Mouse (Mus musculus): ENCODE measurements at regions not wholly inside any gene's neighbourhood (a gene's known extent, or its start where the extent isn't known, plus 50 kb on each side); places are given as distances from the start of the nearest gene placed in this dataset.

DNA sequence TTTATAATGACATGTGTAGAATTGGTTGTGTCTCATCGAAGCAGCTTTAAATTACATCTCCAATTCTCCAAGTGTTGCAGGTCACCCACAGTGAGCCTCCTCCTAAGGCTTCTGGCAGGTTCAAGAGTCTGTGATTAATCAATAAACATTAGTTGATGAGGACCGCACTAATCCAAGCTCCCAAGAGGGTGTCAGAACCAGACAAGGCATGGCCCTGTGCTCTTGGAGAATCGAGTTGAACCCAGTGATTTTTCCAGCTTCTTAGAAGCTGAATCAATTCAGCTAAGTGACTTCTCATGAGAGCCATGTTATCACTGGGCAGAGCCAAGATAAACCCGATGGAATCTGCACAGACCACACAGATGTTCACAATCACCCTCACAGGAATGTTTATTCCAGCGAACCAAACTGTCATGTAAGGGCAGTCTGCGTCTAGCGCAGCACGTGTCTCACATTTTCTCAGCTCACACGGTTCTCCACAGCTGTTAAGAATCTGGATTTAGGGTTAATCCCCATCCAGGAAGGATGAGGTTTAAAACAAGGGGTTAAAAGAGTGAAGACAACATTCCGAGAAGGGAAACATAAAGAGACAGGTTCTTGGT, 76.4 kb upstream of the Cd93 start:
- peak overlapping the region; percentile 32; the same call in 1 of the 2 replicates for H3K27ac ChIP-seq
- intact Hi-C loops (cut with DNase I), result no loop called here
- DNase-seq, result no peak
- no peak for TF ChIP-seq CTCF (IDR thresholded peaks at IDR 0.05)
- no peak overlapping the region for H3K4me3 ChIP-seq

DNA sequence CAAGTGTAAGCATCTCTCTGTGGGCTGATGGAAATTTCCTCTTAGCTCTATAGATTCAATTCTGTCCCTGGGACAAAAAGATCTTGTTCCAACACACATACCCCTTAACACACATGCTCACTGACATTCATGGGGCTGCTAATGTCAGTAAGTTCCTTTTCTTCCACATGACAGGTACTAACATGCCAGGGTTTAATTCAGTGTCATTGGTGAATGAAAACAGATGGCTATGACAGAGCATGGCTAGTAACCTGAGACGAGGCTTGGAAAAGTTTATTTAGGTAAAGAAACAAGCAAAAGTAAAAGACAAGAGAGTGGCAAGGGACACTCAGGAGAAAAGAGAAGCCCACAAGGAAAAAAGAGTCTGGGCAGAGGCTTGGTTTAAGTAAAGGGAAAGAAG, 74.5 kb upstream of the Cd93 start:
- DNase-seq, result no peak
- intact Hi-C loops (cut with DNase I), result no loop called here
- TF ChIP-seq CTCF (IDR thresholded peaks at IDR 0.05), result no peak
- Histone ChIP-seq H3K4me3 (no peak overlapping the region), H3K27ac (no peak overlapping the region; the same call in 1 of the 2 replicates)

DNA sequence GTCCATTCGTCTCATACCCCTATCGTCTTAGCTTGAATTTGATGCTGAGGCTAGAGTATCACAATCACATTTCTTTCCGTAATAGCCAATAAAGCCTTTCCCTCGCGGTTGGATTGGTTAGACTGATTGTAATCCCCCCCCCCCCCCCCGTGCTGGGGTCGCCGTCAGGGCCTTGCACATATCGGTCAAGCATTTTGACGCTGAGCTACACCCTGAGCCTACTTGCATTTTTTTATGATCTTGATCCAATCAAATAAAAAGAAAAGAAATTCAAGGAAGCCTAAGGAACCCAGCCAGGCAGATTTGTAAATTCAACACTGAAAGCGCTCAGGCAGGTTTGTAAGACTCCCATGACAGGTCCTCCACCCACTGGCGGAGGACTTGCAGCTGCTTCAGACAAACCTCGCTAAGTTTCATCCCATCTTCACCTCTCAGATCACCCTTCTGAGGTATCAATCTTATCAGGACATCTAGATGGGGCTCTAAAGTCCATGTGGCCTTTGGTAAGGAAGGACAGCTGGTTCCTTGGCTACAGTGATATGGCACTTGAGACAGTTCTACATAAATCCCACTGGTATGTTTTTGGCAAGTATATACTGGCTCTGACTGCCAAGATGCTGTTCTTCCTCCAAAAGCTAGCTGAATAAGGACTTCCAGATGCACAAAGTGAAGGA, 66.8 kb upstream of the Cd93 start:
- peak; percentile 48 for DNase-seq
- intact Hi-C loops (cut with DNase I), result no loop called here
- TF ChIP-seq CTCF (IDR thresholded peaks at IDR 0.05), result no peak
- no peak overlapping the region for H3K4me3 ChIP-seq
- peak overlapping the region; percentile 82 for H3K27ac ChIP-seq

DNA sequence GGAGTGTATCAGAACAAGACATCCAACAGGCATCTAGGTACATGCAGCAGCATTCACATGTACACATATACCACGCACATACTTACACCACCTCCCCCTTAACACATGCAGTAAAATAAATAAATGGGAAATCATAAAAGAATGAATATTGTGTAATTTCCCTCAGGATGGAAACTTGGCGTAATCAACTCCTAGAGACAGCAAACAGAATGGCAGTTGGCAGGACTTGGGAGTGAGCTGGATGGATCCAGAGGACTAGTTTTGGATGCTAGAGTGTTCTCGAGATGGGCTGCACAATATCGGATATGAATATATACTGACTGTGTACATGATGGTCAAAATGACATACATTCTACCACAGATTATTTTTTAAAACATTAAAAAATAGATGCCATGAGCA, 66.0 kb upstream of the Cd93 start:
- H3K4me3 ChIP-seq, result no peak overlapping the region
- peak; percentile 59 for DNase-seq
- H3K27ac ChIP-seq, result peak overlapping the region; percentile 82
- intact Hi-C loops (cut with DNase I), result no loop called here
- no peak for TF ChIP-seq CTCF (IDR thresholded peaks at IDR 0.05)

DNA sequence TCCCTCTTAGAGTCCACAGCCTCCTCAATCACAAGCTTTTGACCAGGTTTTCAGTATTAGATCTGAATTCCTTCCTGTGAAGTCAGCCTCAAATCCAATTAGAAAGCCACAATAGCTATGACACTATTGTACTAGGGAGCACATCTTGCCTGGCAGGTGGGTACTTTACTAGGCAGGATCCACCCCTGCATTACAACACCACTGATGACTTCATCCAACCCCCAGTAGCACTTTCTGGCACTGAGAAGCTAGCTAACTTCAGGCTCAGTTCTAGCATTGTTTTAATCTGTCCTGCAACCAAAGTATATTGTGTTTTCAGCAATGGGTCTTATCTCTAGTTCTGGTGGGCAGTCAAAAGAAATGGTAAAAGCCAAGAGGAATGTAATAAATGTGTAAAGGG, 64.2 kb upstream of the Cd93 start:
- Histone ChIP-seq H3K27ac (peak overlapping the region; percentile 48), H3K4me3 (no peak overlapping the region)
- no peak for DNase-seq
- TF ChIP-seq CTCF (IDR thresholded peaks at IDR 0.05), result no peak
- intact Hi-C loops (cut with DNase I), result no loop called here

DNA sequence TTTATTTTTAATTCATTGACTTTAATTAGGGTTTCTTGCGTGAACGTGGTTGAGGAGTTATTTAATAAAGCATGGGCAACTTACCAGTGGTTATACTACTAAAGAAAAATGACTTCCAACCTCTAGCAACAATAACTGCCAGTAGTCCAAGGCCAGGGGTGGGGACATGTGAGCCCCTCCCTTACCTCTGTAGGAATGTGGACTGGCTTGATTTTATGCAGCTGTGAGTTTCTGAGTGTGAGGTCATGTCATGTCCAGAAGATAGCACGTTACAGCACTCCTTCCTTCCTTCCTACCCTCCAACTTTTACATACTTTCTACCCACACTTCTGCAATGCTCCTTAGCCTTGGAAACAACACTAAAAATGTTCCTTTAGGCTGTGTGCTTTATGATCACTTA, 63.6 kb upstream of the Cd93 start:
- Histone ChIP-seq H3K27ac (peak overlapping the region; percentile 48), H3K4me3 (no peak overlapping the region)
- TF ChIP-seq CTCF (IDR thresholded peaks at IDR 0.05), result no peak
- intact Hi-C loops (cut with DNase I), result no loop called here
- no peak for DNase-seq

DNA sequence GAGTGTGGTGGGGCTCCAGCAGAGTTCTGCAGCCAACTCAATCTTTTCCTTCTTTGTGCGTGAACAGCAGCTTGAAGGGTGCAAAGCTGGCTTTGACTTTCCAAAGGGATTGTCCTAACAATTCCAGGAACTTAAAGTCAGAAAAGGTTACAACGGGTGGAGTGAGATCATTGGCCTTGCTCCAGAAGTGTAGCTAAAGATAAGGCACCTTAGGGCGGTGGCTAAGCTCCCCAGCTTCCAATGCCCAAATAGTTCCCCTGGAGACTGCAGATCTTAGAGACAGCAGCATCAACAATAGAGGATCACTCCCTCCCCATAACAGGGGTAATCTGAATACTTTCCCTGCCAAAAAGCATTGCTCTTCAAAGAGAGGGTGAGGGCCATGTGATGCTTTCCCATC, 62.3 kb upstream of the Cd93 start:
- intact Hi-C loops (cut with DNase I), result no loop called here
- peak overlapping the region; percentile 69 for H3K27ac ChIP-seq
- no peak for DNase-seq
- TF ChIP-seq CTCF (IDR thresholded peaks at IDR 0.05), result no peak
- H3K4me3 ChIP-seq, result no peak overlapping the region

DNA sequence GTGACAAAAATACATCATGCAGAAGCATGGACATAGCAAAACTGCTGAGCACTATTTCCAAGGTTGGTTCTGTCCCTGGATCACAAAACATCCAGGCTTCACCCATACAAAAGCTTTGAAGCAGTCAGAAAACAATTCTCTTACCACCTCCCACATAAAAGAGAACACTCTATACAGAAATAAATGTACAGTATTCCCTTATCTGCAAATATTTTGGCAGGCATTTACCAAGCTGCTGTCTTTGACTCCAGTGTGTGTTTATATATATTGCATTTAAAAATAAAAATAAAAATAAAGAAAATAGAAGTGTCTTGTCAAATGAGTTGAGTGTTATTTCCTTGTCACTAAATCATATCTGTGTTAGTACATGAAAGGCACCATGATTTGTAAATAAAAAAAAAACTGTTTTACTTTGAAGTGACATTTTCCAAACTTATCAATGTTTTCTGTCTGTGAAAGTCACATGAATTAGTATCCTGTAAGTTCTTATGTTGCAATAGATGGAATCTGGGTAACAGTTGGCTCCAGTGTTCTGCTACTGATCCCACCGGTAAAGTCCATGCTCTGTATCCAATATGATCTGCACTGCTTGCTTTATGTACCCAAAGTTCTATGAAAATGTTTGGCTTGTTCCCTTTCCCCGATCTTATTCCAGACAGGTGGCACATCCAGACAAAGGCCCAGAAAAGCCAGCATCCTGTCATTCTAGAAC, 59.9 kb upstream of the Cd93 start:
- no peak for DNase-seq
- TF ChIP-seq CTCF (IDR thresholded peaks at IDR 0.05), result no peak
- H3K4me3 ChIP-seq, result no peak overlapping the region
- H3K27ac ChIP-seq, result peak overlapping the region; percentile 84
- intact Hi-C loops (cut with DNase I), result loop anchor here (5.0 kb wide), 1 partner anchor 51 kb away; no protein-coding TSS in a partner anchor

DNA sequence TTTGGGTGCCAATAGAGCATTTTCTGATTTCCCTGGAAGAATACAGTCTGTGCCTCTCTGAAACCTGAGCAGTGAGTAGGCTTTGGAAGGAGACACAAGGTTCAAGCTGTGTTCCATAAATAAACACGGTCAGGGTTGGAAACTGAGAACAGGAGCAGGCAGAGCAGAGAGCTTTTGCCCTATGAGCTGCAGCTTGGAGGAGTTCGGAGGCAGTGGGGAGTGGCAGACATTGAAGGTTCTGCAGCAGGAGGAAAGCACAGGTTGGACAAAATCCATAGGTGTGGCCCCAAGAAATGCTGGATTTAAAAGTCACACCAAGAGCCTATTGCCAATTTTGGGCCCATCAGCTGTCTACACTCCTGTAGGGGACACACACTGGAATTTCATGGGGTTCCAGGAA, 59.0 kb upstream of the Cd93 start:
- H3K27ac ChIP-seq, result peak overlapping the region; percentile 84
- no peak for TF ChIP-seq CTCF (IDR thresholded peaks at IDR 0.05)
- DNase-seq, result peak; percentile 52
- intact Hi-C loops (cut with DNase I), result loop anchor here (5.0 kb wide), 1 partner anchor 50 kb away; no protein-coding TSS in a partner anchor
- no peak overlapping the region for H3K4me3 ChIP-seq

DNA sequence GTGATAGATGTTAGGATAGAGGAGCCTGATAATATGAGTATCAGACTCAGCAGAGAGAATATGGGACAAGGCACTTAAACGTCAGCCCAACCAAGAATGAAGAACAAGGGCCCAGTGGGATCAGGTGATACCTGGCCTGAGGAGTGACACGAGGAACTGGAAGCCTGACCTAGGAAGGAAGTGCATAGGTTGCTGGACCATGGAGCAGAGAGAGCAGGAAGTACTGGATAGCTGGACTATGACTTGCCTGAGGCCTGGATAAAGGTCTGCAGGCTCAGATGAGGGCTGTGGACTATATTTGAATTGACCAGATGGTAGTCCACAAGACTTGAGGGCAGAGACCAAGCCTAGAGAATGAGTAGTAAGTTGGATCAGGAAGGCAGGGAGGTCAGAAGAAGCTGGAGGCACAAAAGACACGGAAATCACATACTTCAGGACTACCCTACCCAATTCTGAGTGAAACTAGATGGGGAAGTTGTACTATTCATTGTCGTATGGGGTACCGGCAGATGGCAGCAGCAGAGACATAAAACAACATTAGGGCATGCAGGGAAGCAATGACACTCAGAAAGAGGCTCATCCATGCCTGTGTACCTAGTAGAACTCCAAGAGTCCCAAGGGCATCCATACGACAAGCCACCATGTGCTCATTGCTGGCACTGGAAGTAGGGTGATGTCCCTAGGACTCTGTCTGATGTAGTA, 57.0 kb upstream of the Cd93 start:
- no peak for DNase-seq
- H3K4me3 ChIP-seq, result no peak overlapping the region
- H3K27ac ChIP-seq, result peak overlapping the region; percentile 58
- no peak for TF ChIP-seq CTCF (IDR thresholded peaks at IDR 0.05)
- intact Hi-C loops (cut with DNase I), result loop anchor here (5.0 kb wide), 1 partner anchor 48 kb away; no protein-coding TSS in a partner anchor

DNA sequence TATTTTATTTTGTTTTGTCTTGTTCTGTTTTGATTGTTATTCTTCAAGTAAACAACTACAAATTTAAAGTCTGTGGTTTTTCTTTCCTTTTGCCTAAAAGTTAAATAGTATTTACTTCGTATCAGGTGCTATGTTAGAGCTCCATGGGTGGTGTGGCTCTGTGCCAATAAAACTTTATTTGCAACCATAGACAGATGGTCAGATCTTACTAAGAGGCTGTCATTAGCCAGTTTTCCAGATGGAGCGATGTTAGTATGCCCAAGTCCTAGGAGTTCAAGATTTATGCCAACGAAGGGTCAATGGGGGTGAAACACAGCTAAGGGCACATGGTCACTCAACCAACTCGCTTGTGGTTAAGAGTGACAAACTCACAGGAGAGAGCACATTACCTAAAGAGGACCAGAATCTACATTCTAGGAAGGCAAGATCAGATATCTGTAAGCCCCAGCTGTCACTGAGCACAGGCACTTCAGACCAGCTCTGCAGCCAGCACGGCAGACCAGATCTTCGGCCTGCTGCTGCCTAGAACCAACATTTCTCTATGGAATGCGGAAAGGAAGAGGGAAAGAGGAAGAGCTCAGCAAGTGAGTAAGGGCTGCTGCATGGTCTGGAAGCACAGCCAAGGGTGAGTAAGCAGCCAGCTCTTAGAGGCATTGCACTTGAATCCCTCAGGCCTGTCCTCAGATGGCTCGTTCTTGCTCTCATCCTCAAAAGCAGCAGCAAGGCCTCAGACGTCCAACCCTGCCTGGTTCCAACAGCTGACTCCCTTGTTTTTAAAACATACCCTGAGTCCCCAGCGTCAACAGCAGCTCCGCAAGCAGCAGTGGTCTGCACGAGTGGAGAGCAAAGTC, 54.3 kb upstream of the Cd93 start:
- DNase-seq, result peak; percentile 63
- intact Hi-C loops (cut with DNase I), result no loop called here
- H3K27ac ChIP-seq, result peak overlapping the region; percentile 54
- TF ChIP-seq CTCF (IDR thresholded peaks at IDR 0.05), result no peak
- H3K4me3 ChIP-seq, result no peak overlapping the region
